Mouse (Mus musculus) c-Kit-positive CD71-negative TER-119-negative erythroid progenitor cells, embryonic 14.5 days (primary cell): Measurements from ENCODE around the gene Eif3i.
"Not testable (repeated sequence)": the region's sequence is repeated elsewhere in the genome, so short reads cannot be mapped to it uniquely, and the experiment has no call there.

Experiments used
- DNase-seq: peaks from one replicate; pipeline ENCODE4 v3.0.0-alpha.2; 2013; ENCODE audit warnings: low read depth

The Eif3i gene

DNA sequence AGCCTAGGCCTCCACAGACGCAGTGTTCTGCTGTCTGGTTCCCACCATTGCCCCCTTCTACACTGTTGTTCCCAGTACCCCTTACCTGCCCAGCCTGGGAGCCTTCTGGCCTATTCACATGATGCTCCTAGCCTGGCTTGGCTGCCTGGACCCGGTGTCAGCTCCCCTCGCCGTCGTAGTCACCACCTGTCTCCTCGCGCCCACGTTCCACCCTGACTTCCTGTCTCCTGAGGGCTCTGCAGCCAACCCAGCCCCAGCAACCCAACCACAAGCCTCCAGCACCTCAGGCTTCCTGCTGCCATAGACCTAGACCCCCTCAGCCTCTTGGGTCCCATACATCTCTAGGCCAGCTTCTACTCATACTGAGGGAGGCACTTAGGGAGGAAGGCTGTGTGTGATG lies 27.0 kb downstream of the Eif3i start, which contains the start of gene Lck:
Gene Lck (minus strand): TSS at position 212 of the 400 bp plus-strand sequence.
- DNase-seq: no peak

DNA sequence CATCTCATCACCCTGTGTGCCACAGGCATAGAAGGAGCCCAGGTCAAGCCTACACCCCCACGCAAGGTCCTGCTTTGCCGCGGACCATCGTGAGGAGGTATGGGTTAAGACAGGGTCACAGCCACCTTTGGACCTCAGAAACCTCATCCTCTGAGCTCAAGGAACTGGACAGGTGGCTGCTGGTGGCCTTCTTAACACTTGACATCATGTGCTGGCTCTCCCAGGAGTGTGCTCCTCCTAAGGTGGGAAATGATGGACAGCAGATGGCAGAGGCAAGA lies 27.4 kb downstream of the Eif3i start:
- no peak for DNase-seq

DNA sequence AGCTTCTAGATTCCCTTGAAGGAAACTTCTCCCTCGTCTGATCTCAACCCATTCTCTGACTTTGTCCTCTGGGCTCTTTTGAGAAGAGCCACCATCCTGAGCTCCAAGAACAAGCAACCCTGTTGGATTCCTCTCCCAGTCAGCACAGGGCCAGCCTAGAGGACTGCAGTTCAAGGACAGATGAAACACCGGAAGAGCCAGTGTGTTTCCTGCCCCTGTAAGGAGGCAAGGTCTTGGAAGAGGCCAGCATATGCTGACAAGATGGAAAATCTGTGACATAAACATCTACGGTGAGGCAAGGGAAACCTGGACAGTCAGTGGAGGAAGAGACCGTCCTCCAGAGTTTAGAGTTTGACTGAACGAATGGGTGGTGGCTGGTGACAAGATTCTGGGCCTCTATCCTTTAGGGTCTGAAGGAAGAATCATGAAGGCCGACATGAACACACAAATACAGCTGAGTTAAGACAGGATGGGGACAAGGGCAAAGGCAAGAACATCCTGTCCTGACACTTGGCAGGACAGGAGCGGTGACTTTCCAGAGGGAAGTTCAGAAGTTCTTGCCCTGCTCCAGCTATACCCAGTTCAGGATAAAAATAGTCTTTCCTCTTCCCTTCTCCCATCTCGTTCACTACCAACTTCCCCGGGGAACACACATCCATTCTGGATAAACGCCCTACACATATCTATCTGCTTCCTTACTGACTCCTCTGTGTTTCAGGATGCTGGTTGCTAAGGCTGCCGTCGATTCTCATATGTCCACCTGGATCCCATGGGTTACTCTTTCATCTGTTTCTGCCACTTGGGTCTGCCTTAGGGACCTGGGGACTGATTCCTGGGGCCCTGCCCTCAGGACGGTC lies 28.0 kb downstream of the Eif3i start:
- DNase-seq: no peak

DNA sequence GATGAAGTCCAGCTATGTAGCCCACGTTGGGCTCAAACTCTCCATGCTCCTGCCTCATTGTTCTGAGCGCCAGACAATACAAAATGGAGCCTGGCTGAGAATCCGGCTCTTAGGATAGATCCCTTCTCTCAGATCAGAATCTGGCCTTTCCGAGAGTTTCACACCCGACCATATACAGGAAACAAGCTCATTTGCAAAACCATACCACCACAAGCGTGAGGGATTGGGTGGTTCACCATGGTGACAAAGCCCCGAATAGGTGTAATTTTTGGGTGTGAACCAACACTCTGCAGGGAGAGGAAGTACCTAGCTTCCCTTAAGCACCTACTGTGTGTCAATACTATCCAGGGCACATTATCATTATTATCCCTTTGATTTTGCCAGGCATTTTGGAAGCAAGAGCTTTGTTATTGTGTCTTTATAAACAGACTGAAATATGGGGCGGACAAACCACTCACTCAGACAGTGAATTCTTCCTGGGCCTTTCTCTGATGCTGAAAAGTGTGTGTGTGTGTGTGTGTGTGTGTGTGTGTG lies 28.8 kb downstream of the Eif3i start:
- no peak for DNase-seq

DNA sequence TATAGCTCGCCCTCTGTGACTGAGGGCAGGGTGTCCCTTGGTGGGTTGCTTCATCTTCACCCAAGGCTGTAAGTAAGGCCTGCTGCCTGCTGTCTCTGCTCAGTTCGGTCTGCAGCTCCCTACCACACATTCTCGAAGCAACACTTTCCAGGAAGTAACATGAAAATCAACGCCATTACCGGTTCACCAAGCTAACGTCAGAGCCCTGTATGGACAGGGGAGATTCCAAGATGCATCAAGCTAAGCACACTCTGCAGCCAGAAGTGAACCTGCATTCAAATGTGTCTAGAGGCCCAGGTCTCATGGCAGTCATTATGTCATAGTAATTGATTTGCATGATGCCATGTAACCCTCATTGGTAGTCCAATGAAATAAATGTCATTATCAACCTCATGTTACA lies 30.4 kb downstream of the Eif3i start:
- no peak for DNase-seq

DNA sequence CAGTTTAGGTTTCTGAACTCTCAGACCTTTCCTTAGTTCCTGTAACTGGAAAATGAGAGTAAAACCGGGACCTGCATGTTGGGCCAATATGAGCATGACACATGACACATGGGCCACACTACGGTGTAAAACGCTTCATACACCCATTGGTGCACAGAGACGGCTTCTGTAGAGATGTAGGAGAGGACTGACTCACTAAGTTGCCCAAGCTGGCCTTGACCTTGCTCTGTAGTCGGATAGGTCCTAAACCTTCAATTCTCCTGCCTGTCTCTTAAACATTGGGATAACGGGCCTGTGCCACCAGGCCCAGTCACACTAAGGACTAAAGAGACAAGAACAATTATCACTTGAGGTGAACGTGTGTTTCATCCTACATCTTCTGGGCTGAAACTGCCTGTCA lies 32.1 kb downstream of the Eif3i start:
- no peak for DNase-seq

DNA sequence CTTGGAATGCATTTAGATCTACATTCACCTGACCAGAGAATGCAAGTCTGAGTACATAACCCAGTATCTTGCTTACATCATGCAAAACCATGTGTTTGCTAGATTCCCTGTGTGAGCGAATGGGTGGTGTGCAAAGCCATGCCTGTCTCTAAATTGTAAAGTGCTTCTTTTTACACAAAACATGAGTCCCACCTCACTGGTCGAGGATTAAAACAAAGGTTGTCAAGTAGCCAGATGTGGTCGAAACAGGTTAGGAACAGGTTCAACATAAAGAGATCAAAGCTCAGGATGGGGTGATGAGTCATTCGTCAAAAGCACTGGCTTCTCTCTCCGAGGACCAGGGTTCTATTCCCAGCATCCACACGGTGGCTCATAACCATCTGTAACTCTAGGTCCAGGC lies 35.3 kb downstream of the Eif3i start:
- DNase-seq: no peak

DNA sequence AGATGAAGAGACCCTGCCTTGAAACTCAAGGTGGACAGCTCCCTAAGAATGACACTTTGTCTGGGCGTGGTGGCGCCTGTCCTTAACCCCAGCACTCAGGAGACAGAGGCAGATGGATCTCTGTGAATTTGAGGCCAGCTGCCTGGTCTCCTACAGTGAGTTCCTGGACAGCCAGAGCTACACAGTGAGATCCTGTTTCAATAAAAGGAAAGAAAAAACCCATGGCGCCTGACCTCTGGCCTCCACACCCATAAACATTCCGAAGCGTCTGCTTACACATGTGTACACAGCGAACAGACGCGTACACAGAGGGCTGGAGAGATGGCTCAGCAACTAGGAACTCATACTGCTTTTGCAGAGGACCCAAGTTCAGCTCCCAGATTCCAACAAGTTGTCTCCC lies 36.7 kb downstream of the Eif3i start:
- no peak for DNase-seq

DNA sequence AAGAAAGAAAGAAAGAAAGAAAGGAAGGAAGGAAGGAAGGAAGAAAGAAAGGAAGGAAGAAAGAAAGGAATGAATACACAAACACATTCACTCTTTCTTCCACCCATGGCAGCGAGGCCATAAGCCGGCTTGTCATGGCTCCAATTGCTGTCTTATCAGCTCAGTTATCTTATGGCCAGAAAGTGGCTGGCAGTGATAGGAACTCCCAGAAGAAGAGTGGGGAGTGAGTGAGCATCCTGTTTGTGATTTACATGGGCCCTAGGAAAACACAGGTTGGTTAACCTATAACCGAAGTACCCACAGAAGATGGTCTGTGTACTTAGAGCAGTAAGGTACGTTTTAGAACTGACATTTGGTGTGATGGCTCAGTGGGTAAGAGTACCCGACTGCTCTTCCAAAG lies 39.3 kb downstream of the Eif3i start:
- no peak for DNase-seq

DNA sequence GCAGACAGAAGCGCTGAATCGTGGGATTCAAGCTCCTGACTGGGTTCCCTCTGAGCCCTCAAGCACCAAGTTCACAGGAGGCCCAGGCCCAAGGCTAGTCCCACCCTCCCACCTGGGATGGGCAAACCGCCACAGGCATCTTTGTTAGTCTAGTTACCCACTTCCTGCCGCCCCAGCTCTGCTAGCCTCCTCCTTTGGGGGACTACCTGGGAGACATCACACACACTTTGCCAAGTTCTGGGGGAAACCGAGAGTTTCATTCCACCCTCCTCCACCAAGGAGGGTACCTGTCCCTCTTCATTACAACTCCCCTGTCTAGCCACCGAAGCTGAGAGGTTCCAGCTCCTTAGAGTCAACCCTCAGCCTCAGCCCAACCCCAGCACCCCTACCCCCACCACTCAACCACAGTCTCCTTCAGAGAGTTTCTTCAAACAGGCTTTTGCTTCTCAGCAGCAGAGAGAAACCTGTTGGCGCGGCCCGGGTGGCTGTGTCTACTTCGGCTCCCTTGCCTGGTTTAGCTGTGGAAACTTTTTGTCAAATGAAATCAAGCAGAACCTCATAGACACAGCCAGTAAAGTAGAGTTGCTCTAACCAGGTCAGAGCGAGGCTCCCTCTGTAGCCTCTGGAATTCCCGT lies 42.0 kb downstream of the Eif3i start:
- no peak for DNase-seq

DNA sequence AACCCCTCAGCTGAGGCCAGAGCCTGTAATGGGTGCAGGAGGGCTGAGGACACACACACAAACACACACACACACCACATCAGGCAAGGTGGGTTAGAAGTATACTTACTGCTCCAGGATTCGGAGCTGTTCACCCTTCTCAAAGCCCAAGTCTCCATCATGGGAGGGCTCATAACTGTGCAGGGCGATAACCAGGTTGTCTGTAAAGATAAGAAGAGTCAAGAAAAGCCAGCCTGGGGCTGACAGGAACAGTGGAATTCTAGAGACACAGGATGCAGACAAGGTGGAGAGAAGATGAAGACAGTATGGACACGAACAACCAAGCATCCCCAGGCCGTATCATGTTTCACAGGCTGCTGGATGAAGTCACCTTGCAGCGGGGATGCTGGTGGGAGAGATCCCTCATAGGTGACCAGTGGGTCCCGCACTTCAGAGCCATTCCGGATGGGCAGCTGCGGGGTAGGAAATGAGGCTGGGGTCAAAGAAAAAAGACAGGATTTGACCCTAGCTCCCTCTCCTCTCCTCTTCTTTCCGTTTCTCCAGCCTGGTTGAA lies 43.1 kb downstream of the Eif3i start:
- no peak for DNase-seq

DNA sequence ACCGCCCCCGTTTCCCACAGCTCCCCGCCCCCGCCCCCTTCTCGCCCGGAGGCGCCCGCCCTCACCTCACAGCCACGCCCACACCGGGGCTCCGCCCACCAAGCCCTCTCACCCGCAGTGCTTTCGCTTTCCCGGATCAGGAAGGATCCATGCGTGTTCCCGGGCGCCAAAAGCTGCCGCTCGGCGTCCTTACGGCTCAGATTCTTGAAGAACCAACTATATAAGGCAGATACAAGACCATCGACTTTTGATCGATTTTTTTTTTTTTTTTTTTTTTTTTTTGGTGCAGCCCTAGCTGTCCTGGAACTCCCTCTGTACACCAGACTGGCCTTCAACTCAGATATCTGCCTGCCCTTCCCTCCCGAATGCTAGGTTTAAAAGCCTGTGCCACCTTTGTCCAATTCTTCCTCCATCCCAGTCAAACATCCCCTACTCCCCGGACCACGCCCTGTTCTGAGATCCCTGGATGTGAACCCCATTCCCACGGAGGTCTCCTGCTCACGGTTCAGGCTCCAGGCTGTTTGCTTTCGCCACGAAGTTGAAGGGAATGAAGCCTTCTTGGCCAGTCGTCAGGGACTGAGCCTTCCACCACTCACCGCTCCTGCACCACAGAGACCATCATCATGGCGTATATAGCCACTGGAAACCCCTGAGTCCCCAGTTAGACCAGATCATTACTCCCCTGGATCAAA lies 43.8 kb downstream of the Eif3i start:
- DNase-seq: peak; percentile 83

DNA sequence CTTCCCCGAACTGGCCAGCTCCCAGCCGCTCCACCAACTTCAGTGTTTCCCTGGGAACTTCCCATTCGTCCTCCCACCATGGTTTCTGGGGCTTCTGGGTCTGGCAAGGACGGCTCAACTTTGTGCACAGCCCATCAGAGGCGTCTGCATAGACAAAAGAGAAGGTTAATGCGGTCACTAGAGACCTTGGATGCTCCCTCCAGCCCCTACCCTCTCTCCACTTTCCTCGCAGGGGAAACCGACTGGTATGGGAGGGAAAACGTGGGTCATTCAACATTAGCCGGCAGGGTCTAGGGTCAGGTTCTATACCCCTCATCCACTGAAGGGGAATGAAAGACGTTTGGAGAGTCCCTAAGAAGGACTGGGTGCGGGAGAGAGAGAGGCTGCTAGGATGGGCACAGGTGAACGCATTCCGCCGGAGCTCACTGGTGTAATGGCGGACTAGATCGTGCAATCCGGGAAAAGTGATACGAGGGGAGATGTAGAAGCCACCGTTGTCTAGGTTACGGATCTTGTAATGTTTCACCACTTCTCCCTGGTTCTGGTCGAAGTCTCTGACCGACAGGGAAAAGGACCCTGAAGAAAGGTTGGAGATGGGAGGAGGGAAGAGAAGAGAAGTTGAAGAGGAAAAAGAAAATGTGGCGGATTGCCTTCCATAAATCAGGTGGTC lies 44.5 kb downstream of the Eif3i start:
- no peak for DNase-seq

DNA sequence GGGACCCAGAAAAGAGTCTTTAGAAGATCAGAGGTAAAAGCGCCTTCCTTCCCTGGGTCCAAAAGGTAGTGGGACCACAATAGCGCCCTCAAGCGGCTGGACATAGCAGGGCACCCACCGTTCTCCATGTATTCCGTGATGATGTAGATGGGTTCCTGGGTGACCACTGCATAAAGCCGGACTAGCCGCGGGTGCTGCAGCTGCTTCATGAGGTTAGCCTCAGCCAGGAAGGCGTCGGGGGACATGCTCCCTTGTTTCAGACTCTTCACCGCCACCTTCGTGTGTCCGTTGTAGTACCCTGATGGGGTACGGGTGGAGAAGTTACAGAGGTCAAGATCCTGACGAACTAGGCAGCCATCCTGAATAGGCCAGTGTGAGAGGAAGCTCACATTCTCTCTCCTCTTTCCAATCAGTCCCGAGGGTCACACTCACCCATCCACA lies 45.0 kb downstream of the Eif3i start:
- DNase-seq: peak; percentile 59

DNA sequence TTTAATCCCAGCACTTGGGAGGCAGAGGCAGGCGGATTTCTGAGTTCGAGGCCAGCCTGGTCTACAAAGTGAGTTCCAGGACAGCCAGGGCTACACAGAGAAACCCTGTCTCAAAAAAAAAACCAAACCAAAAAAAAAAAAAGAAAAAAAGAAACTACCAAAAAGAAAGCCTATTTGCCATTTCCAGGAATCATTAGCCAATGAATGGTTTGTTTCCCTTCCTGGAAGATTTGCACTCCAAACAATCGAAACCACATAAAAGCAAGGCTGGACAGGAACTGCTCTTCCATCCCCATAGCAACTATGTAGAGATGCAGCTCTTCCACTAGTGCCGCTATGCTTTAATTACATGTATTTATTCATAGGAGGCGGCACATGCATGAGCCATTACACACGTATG lies 45.9 kb downstream of the Eif3i start:
- DNase-seq: not testable (repeated sequence)

DNA sequence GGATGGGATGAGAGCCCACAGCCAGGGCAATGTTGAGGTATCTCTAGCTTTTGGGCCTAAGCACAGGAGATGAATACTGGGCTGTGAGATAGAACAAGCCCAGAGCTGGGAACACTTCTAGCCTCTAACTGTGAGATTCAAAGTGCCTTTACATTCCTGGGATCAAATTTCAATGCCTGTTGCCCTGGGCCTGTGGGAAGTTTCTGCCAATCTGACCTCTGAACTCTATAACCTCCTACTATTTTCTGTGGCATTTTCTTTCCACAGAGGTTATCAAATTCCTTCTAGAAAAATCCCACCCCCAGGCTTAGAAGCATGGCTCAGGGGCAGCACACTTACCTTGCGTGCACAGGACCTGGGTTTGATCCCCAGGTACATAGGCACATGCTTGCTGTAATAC lies 50.2 kb downstream of the Eif3i start:
- no peak for DNase-seq

DNA sequence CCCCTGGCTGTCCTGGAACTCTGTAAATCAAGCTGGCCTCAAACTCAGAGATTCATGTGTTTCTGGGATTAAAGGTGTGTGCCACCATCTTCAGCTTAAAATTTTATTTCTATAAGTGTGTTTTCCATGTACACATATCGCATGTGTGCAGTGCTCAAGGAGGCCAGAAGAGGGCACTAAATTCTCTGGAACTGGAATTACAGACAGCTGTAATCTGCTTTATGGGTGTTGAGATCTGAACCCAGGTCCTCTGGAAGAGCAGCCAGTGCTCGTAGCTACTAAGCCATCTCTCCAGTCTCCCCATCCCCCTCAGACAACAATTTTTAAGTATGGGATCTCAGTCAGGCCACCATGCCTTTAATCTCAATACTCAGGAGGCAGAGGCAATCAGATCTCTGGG lies 51.1 kb downstream of the Eif3i start:
- no peak for DNase-seq

DNA sequence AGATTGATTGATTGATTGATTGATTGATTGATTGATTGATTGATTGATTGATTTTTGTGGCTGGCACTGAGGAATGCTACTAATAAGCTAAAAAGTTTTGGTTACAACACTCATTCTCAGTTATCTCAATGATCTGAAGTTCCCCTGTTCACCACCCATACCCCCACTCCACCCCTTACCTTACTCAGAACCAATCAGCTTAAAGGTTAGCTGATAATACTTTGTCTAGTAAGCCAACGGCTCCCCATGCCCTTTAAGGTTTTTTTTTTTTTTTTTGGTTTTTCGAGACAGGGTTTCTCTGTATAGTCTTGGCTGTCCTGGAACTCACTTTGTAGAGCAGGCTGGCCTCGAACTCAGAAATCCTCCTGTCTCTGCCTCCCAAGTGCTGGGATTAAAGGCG lies 52.8 kb downstream of the Eif3i start:
- not testable (repeated sequence) for DNase-seq

DNA sequence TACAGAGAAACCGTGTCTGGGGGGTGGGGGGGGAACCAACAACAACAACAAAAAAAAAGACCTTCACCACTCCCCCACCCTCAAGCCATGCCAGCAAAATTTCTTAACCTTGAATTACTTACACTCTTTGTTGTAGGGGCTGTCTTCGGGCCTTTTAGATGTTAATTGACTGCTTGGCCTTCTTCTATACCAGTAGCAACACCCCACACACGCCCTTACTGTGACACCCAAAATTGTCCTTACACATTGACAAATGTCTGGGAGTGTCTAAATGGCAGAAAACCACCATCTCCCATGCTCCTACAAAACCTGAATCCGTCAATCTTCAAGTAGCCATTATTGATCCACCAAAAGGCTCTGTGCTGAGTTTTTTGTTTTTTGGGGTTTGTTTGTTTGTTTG lies 56.3 kb downstream of the Eif3i start:
- DNase-seq: no peak

DNA sequence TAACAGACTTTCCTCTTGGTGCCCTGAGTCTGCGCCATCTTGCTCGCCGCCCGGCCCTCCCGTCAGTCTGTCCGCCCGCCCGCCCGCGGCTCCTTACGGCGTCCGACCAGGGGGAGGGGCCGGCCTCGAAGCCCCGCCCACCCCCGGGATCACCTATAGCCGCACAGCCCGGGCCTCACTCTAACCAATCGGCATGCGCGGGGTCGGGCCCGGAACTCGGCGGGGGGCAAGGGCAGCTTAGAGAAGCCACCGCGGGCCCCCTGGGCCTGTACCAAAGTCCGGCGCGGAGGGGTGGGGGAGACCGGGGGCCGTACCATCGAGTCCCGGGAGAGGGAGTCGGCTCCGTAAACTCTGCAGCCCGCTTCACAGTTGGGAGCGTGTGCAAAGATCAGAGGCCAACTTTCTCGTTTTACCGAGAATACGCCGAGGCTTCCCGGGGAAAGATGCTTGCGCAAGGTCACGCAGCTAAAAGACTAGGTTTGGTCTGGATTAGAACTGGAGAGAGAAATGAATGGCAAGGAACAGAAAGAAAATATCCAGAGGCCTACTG lies 57.8 kb downstream of the Eif3i start, which contains the start of gene Hdac1:
Gene Hdac1 (minus strand): TSS at position 122 of the 550 bp plus-strand sequence.
- peak; percentile 96 for DNase-seq
